Mouse (Mus musculus) liver, embryonic 15.5 days (tissue): Measurements from ENCODE around the gene Eipr1. TPM values are rescaled to one million over a fixed set of nuclear protein-coding genes. Genes with fewer than 3 reads are reported as not detected.
"Not testable (repeated sequence)": the region's sequence is repeated elsewhere in the genome, so short reads cannot be mapped to it uniquely, and the experiment has no call there.

ENCODE experiments used
- ATAC-seq: fragments of 200-750 bp; cut with Nextera tagmentation; 2 replicates; pipeline ENCODE4 v1.8.0; 2017; ENCODE audit warnings: moderate number of reproducible peaks, mild to moderate bottlenecking, moderate library complexity; ENCODE audit not compliant: insufficient read depth
- H3K27ac ChIP-seq: fragments of 300-500 bp; sonication (generic); replicated peaks from 2 replicates; pipeline ENCODE4 v1.5.1; 2015; ENCODE audit warnings: mild to moderate bottlenecking, inconsistent platforms
- H3K27me3 ChIP-seq: fragments of 300-500 bp; sonication (generic); 2 replicates; pipeline ENCODE4 v1.6.1; 2015; ENCODE audit warnings: mild to moderate bottlenecking, inconsistent platforms
- H3K36me3 ChIP-seq: fragments of 300-500 bp; sonication (generic); replicated peaks from 2 replicates; pipeline ENCODE4 v1.6.1; 2015; ENCODE audit warnings: moderate library complexity, mild to moderate bottlenecking, inconsistent platforms
- H3K4me1 ChIP-seq: fragments of 300-500 bp; sonication (generic); replicated peaks from 2 replicates; pipeline ENCODE4 v1.6.1; 2015; ENCODE audit warnings: inconsistent platforms
- H3K4me2 ChIP-seq: fragments of 300-500 bp; sonication (generic); 2 replicates; pipeline ENCODE4 v1.6.1; 2015; ENCODE audit warnings: moderate library complexity, mild to moderate bottlenecking, inconsistent platforms
- H3K4me3 ChIP-seq: fragments of 300-500 bp; sonication (generic); replicated peaks from 2 replicates; pipeline ENCODE4 v1.5.1; 2015; ENCODE audit warnings: mild to moderate bottlenecking, inconsistent platforms
- H3K9ac ChIP-seq: fragments of 300-500 bp; sonication (generic); 2 replicates; pipeline ENCODE4 v1.6.1; 2015; ENCODE audit warnings: moderate library complexity, mild to moderate bottlenecking, inconsistent platforms
- H3K9me3 ChIP-seq: fragments of 300-500 bp; sonication (generic); replicated peaks from 2 replicates; pipeline ENCODE4 v1.6.1; 2016; ENCODE audit warnings: inconsistent platforms
- WGBS: fragments of 180-500 bp; shearing (Covaris S2); methylation state at CpG from one replicate; pipeline ENCODE4 v1.1.7; 2015; ENCODE audit warnings: mixed read lengths; ENCODE audit not compliant: insufficient replicate concordance; 5-methylcytosine and 5-hydroxymethylcytosine counted together
- polyA plus RNA-seq: library from polyadenylated mRNA; unstranded; fragments of >200 nt; fragmentation: Nextera tagmentation; extraction: Ambion mirVana; gene quantifications from 2 replicates; pipeline ENCODE4 v1.2.1, GENCODE M21; 2015

The Eipr1 gene
- polyA plus RNA-seq, 1 experiment from 2014 or later = 27.1 TPM

- Histone ChIP-seq H3K9me3 (no peaks in the 10 kb centered on the region), H3K4me2 (no peak overlapping the region), H3K36me3 (no peaks in the 10 kb centered on the region), H3K9ac (no peak overlapping the region), H3K4me3 (no peak overlapping the region), H3K4me1 (no peaks in the 10 kb centered on the region), H3K27ac (no peak overlapping the region), H3K27me3 (no peaks in the 10 kb centered on the region)
- WGBS = 65% methylated on average over 5 of the region's 5 CpGs
- ATAC-seq = no peak
Observed at GRCm38 (mm10) chr12:28909851-28910250, 158.2 kb downstream of the Eipr1 start.

GRCm38 (mm10) chr12:28910568-28910967 is 159.0 kb downstream of the Eipr1 start:
- no peaks in the 10 kb centered on the region for H3K36me3 ChIP-seq
- ATAC-seq = no peak
- H3K4me3 ChIP-seq = no peak overlapping the region
- WGBS = 45% methylated on average over 8 of the region's 8 CpGs
- H3K4me2 ChIP-seq = no peak overlapping the region
- H3K27ac ChIP-seq = no peak overlapping the region
- H3K9me3 ChIP-seq = no peaks in the 10 kb centered on the region
- H3K4me1 ChIP-seq = no peaks in the 10 kb centered on the region
- no peaks in the 10 kb centered on the region for H3K27me3 ChIP-seq
- no peak overlapping the region for H3K9ac ChIP-seq

- Histone ChIP-seq H3K9ac (no peak overlapping the region), H3K4me3 (no peak overlapping the region), H3K4me1 (no peaks in the 10 kb centered on the region), H3K9me3 (no peaks in the 10 kb centered on the region), H3K27ac (no peak overlapping the region), H3K27me3 (no peaks in the 10 kb centered on the region), H3K36me3 (no peaks in the 10 kb centered on the region), H3K4me2 (no peak overlapping the region)
- 64% methylated on average over 18 of the region's 18 CpGs for WGBS
- no peak for ATAC-seq
Observed at GRCm38 (mm10) chr12:28912351-28912936, 160.8 kb downstream of the Eipr1 start.

GRCm38 (mm10) chr12:28913099-28913498 is 161.5 kb downstream of the Eipr1 start:
- H3K9ac ChIP-seq = no peak overlapping the region
- no peak for ATAC-seq
- H3K27me3 ChIP-seq = no peaks in the 10 kb centered on the region
- WGBS = 46% methylated on average over 3 of the region's 3 CpGs
- H3K4me3 ChIP-seq = no peak overlapping the region
- H3K9me3 ChIP-seq = no peaks in the 10 kb centered on the region
- H3K27ac ChIP-seq = no peak overlapping the region
- no peak overlapping the region for H3K4me2 ChIP-seq
- H3K4me1 ChIP-seq = no peaks in the 10 kb centered on the region
- no peaks in the 10 kb centered on the region for H3K36me3 ChIP-seq

GRCm38 (mm10) chr12:28914056-28914455 is 162.5 kb downstream of the Eipr1 start:
- H3K27me3 ChIP-seq, H3K36me3 ChIP-seq, H3K4me3 ChIP-seq, ATAC-seq, H3K9me3 ChIP-seq, H3K9ac ChIP-seq, H3K4me2 ChIP-seq, H3K27ac ChIP-seq, H3K4me1 ChIP-seq: not testable (repeated sequence)
- WGBS = 57% methylated on average over 1 of the region's 1 CpGs

Other genes starting within 250 kb of the Eipr1 start
- gene Dcdc2c, start 199.4 kb upstream of the Eipr1 start, polyA plus RNA-seq = 0.08 TPM in 1 of 2 replicates, not detected in the other
- not detected in 2 replicates for gene Allc, start 169.3 kb upstream of the Eipr1 start, polyA plus RNA-seq
- 15.6 and 17.8 TPM in 2 replicates for gene Colec11, start 128.4 kb upstream of the Eipr1 start, polyA plus RNA-seq
- 293 and 369 TPM in 2 replicates for gene Rps7, start 115.8 kb upstream of the Eipr1 start, polyA plus RNA-seq
- 10.8 and 11.7 TPM in 2 replicates for gene Rnaseh1, start 102.2 kb upstream of the Eipr1 start, polyA plus RNA-seq
- gene Adi1, start 76.6 kb upstream of the Eipr1 start, polyA plus RNA-seq = 53.4 and 56.7 TPM in 2 replicates
- 16.7 and 18.1 TPM in 2 replicates for gene Trappc12, start 1.3 kb upstream of the Eipr1 start, polyA plus RNA-seq